Mouse (Mus musculus) urinary bladder, adult 18-20 months (tissue): ENCODE data around the gene Sucnr1.

ENCODE experiments used
- DNase-seq, 2 experiments: peaks; one replicate each; pipeline ENCODE4 v3.0.0; 2022; ENCODE audit warnings: low spot score in 2 of 2, mixed read lengths in 2 of 2

Gene Sucnr1

DNA sequence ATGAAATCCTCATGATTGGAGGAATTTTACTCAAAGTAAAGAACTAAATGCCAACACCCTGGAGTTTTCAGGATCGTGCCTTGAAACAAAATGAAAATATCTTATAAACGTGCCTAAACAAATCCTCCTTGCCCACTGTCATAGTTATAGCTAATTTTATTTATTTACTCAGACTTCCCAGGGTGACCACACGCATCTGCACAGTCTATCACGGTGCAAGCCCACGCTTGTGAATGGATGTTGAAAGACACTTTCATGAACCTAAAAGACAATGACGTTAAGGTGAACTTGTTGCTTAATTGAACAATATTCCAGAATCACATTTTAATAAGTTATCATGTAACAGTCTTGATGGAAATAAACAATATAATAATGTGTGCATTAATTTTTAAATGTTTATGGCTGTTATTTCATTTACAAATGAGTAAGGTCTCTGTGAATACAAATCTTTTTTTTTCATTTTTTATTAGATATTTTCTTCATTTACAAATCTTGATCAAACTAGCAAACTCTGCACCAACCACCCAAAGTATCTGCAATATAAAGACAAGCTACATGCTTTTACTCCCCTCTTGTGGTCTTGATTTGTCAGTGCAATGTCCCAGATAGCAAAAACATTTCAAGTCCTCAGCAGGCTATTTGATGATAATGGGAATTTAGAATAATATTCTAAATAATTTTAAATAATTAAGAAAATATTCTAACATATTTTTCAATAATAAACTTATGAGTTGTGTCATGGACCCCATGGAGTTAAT is 30.4 kb downstream of the Sucnr1 start:
- no peak for DNase-seq

DNA sequence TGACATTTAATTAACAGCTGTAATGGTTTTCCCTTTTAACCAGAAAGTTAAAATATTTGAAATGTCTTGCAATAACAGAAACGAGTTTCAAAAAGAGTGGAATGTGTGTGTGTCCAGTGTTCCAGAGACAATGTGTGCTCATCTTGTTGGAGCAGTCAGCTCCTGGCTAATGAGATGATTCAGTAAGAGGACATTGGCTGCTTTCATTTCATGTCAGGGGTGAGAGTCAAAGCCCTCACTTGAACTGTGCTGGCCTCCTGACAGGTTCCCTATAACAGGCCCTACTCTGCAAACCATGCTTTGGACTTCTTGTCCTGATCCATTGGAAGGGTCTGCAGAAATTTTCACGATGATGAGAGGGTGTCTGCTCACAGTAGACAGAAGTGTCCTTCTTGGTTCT is 32.9 kb downstream of the Sucnr1 start:
- no peak for DNase-seq

DNA sequence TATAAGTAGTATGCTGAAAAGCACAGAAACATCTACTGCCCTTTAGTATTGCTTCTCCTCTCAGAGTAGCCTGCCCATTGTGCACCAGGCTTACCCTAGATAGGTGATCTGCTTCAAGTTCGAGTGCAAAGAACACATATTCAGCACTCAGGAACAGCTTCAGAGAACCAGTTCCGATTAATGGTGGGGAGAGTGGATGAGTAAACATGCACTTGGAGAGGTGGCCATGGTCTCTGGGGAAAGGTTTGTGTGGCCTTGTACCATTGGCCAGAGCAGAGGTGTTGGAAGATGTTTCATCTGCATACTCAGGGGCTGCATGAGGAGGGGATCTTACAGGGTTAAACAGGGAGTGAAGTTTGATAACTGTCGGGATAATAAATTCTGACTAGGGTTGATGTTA is 39.8 kb downstream of the Sucnr1 start:
- DNase-seq, result no peak

DNA sequence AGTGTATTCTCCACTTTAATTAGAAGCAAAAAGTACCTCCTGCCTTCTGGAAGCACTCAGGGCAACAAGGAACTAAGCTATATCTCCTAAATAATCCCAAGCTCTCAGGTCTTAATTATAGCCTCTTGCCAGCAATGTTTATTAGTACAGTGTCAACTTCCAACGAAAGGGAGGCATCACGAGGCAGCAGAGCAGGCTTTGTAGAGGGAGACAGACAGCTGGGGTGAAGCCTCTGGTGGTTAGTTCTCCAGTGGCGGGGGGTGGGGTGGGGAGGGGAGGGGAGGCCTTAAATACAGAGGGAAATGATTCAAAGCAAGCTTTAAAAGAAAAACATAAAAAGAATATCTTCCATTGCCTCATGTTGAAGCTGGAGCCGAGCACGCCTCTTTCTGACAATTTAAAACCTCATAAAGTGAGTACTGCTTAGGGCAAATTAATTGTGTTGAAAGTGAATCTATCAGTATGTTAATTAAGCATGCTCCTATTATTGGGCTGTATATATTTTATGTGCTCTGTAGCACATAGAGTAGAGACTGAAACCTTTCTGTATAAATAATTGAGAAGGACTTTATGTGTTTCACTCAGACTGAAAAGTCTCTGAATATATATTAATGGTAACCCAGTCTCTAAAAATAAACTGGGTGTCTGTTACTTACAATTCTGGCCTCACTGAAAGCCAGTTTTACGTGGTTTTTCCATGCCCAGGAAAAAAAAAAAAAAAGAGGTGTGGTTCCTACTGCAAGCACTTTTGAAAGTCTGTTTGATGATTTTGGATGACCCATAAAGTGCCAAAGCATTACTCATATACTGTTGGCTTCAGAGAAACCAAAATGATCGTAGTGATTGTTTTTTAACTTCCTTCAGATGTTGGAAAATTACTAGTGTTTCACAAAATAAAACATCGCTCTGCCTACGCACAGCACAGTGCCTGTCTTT is 42.5 kb downstream of the Sucnr1 start:
- no peak for DNase-seq

DNA sequence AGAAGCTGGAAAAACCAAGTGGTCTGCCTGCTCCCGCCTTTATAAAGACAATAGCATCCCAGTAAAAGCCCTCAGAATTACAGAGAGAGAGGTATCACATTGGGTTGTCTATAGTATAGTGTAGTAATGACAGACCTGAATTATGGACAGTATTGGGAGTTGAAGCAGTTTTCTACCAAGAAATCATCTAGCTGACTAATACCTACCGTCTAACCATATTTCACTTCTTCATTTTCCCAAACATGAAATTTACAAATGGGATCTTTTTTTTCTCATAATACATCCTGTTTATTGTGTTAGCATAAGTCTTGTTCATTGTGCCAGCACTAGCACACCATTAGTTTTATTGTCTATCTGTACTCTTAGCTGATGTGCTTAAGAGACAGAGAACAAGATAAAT is 44.9 kb downstream of the Sucnr1 start:
- DNase-seq, result no peak

DNA sequence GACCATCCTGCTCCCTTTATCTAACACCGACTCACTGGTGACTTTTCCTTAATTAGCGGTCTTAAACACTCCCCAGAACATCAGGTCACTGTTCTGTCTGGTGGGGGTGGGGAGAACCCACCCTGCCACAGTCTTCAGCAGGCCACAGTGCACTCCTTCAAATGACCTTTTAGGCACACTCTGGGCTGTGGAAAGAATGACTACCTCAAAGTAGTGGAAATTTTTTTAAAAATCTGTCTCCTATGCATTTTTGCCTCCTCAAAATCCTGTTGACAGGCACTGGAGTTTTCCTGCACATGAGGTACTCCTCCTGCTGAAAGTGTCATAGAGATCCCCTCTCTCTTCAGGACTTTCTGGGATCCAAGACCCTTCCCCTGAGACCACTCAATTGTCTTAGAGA is 46.6 kb downstream of the Sucnr1 start:
- DNase-seq, result no peak

DNA sequence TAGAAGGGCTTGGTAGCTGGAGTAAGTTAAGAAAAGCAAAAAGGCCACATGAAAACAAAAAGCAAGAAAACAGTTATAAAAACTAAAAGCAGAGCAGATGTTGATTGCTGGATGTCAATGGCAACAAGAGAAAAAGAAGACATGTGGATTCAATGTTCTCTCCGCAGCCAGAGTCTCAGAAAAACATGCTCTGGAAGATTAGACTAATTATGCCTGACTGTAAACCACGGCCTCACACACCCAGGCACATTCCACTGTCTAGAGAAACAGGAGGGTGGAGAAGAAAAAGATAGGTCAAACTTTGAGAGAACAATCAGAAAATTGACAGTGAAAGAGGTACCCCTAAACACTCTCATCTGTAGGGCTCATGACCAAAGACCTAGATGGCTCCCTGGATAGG is 54.1 kb downstream of the Sucnr1 start:
- DNase-seq, result no peak
